Mouse (Mus musculus): ENCODE results near the gene Daw1. TPM values are rescaled to one million over a fixed set of nuclear protein-coding genes. Genes with fewer than 3 reads are reported as not detected.

The Daw1 gene
- polyA plus RNA-seq (2017; shearing (Covaris generic)): 0.13 TPM

DNA sequence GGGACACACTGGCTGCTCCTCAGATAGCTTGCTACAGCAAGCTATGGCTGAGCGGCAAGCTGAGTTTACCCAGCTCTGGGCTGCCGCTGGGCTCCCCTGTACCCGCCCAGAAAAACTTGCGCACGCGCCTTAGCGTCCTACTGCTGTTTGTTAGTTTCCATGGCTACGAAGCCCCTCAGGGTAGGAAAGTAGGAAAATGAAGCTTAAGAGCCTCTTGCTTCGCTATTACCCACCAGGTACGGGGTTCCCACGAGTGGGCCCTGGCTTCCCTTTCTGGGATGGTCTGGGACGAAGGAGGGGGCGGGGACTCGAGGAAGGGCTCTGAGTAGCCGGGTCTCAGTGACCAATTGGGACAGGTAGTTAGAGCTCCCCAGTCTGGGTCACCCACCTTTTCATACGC is at the start of gene Daw1:
TSS of gene Daw1 (plus strand) at position 150 of the 400 bp plus-strand sequence.

DNA sequence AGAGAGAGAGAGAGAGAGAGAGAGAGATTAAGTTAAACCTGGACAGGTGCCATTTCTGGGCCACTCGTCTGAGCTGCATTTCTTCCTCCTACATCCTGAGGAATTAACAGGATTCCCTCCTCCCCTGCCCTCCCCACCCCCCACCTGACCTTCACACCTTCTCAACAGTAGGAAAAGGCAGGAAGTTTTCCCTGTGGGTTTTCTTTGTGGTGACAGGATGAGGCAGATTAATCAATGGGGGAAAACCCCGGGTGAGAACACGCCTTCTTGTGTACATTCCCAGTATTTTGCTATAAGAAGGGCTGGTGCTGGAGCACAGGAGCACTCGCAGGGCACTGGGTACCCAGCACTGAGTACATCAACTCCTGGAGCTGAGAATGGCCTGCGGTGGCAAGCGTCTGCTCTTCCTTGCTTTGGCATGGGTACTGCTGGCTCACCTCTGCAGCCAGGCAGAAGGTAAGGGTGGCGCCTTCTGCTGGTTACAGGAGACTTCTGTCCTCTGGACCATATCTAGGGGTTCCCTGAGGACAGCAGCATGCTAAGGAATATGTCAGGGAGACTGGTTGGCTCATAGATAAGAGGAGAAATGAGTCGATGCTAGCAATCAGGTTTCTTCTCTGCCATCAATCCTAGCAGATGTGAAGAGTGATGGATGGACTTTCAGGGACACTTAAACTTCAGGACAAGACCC is 43.0 kb upstream of the Daw1 start, which contains the start of gene Ccl20:
TSS of gene Ccl20 (plus strand) at position 320 of the 691 bp plus-strand sequence.

Other genes with a start within 250 kb of the Daw1 start
- gene A030005L19Rik, start 246.4 kb upstream of the Daw1 start, polyA plus RNA-seq (2017; shearing (Covaris generic)): 0.23 TPM
- not detected for gene A030014E15Rik, start 234.8 kb upstream of the Daw1 start, polyA plus RNA-seq (2017; shearing (Covaris generic))
- not detected for gene Gm6217, start 228.4 kb upstream of the Daw1 start, polyA plus RNA-seq (2017; shearing (Covaris generic))
- not detected for gene A030003K21Rik, start 216.4 kb upstream of the Daw1 start, polyA plus RNA-seq (2017; shearing (Covaris generic))
- gene Gm7544, start 203.7 kb upstream of the Daw1 start, polyA plus RNA-seq (2017; shearing (Covaris generic)): 0.22 TPM
- not detected for gene Gm47955, start 199.5 kb upstream of the Daw1 start, polyA plus RNA-seq (2017; shearing (Covaris generic))
- gene Gm47959, start 159.2 kb upstream of the Daw1 start, polyA plus RNA-seq (2017; shearing (Covaris generic)): not detected
- not detected for gene Slc19a3, start 121.3 kb upstream of the Daw1 start, polyA plus RNA-seq (2017; shearing (Covaris generic))
- gene Krtap28-10, start 117.3 kb upstream of the Daw1 start, polyA plus RNA-seq (2017; shearing (Covaris generic)): not detected
- not detected for gene Gm47969, start 114.8 kb upstream of the Daw1 start, polyA plus RNA-seq (2017; shearing (Covaris generic))
- not detected for gene A030005K14Rik, start 100.4 kb upstream of the Daw1 start, polyA plus RNA-seq (2017; shearing (Covaris generic))
- not detected for gene Krtap28-13, start 98.8 kb upstream of the Daw1 start, polyA plus RNA-seq (2017; shearing (Covaris generic))
- gene Ccl20, start 43.0 kb upstream of the Daw1 start, polyA plus RNA-seq (2017; shearing (Covaris generic)): 2.3 TPM
- not detected for gene Sphkap, start 248.4 kb downstream of the Daw1 start, polyA plus RNA-seq (2017; shearing (Covaris generic))

All from CD4-positive, CD25-positive, alpha-beta regulatory T cell (primary cell).